Comparison of ENCODE assay signal across 8 mouse cellular contexts in genomic region chr16:32645361-32645914, GRCm38 (mm10). TPM values are rescaled to one million over a fixed set of nuclear protein-coding genes. Genes with fewer than 3 reads are reported as not detected.
DNase-seq lines count a peak whose midpoint lies in the region; ATAC-seq and TF ChIP-seq lines count a peak whose summit lies in the region.

No protein-coding gene starts in this region.

- no peak overlapping the region for H3K9ac ChIP-seq in heart, postnatal 0 days (replicated peaks; ENCODE audit: low read depth, low read length)

- 11% methylated on average over 14 of the region's 14 CpGs for WGBS in heart, postnatal 0 days

- H3K4me3 ChIP-seq in heart, postnatal 0 days (ENCODE audit: low read depth, low read length): peak overlapping the region; percentile 86

- no peaks in the 10 kb centered on the region for H3K27me3 ChIP-seq in heart, postnatal 0 days (ENCODE audit: control insufficient read depth, insufficient read depth, low read length)

- no peak overlapping the region for H3K27ac ChIP-seq in heart, postnatal 0 days (ENCODE audit: low read depth)

- peak; percentile 74 for DNase-seq in adrenal gland, adult 2 months
- DNase-seq in adrenal gland, postnatal 4 days (ENCODE audit: low spot score in 2 of 2): no peak
- DNase-seq in MEL-GATA-1-ER (ENCODE audit: extremely low read depth, low read depth): peak; percentile 78
- DNase-seq in cerebellum, postnatal 14 days: peak; percentile 96 to 97
- peak; percentile 49 for DNase-seq in heart, postnatal 0 days (ENCODE audit: low spot score)
- DNase-seq in kidney, postnatal 4 days: peak; percentile 54 to 67
- peak; percentile 78 to 83 for DNase-seq in spleen, postnatal 10 days (ENCODE audit: low spot score in 2 of 2)

- H3K4me1 ChIP-seq in heart, postnatal 0 days (ENCODE audit: control insufficient read depth, insufficient read depth): peaks cover 12% of the 10 kb centered on the region

- no peaks in the 10 kb centered on the region for H3K36me3 ChIP-seq in heart, postnatal 0 days (replicated peaks; ENCODE audit: control insufficient read depth, insufficient read depth, low read length)

- TF ChIP-seq EP300 in heart, postnatal 0 days (IDR thresholded peaks at IDR 0.05; ENCODE audit: low read depth): no peak

- peak; percentile 21 for TF ChIP-seq CTCF in heart, postnatal 0 days (IDR thresholded peaks at IDR 0.05; ENCODE audit: low read depth)

- peak overlapping the region; percentile 96 for H3K4me2 ChIP-seq in heart, postnatal 0 days (ENCODE audit: low read depth, low read length)

- peak; percentile 21 for ATAC-seq in heart, postnatal 0 days (ENCODE audit: insufficient read depth, low read depth)
- ATAC-seq in megakaryocyte progenitor cell, adult 5-6 weeks (replicated peaks; ENCODE audit: poor library complexity): peak; percentile 79

- H3K9me3 ChIP-seq in heart, postnatal 0 days (replicated peaks; ENCODE audit: control insufficient read depth, low read length): no peaks in the 10 kb centered on the region

RNA-seq across cellular contexts. Expression of gene Tnk2, which starts 1.8 kb away (rescaled TPM):
- total RNA-seq in adrenal gland, adult 2 months (2021): 10 to 100 TPM; 26.5 to 47.4 TPM
- 100 and 110 TPM in 2 replicates for polyA plus RNA-seq in adrenal gland, adult 2 months (2012; rRNA removed)
- 10 to 100 TPM; 75.6 to 77.6 TPM for total RNA-seq in adrenal gland, postnatal 4 days (2021)
- total RNA-seq in heart, postnatal 0 days (2014; rRNA removed; ENCODE audit: low replicate concordance): 9.4 and 14.2 TPM in 2 replicates
- 6.0 and 7.0 TPM in 2 replicates for polyA plus RNA-seq in heart, postnatal 0 days (2015; fragmentation: Nextera tagmentation; extraction: Ambion mirVana)
- 5.9 and 6.9 TPM in 2 replicates for total RNA-seq in megakaryocyte progenitor cell, adult 5-6 weeks (2015)
- 8.0 and 15.5 TPM in 2 replicates for total RNA-seq in megakaryocyte progenitor cell, adult 5-6 weeks (2017)

RNA-seq across cellular contexts. Expression of gene Tfrc, which starts 36.7 kb away (rescaled TPM):
- total RNA-seq in adrenal gland, adult 2 months (2021): 10 to 100 TPM; 25.5 to 62.9 TPM
- 0.99 and 1.2 TPM in 2 replicates for polyA plus RNA-seq in adrenal gland, adult 2 months (2012; rRNA removed)
- total RNA-seq in adrenal gland, postnatal 4 days (2021): 10 to 100 TPM; 57.2 to 75.8 TPM
- total RNA-seq in heart, postnatal 0 days (2014; rRNA removed; ENCODE audit: low replicate concordance): 35.3 and 71.7 TPM in 2 replicates
- polyA plus RNA-seq in heart, postnatal 0 days (2015; fragmentation: Nextera tagmentation; extraction: Ambion mirVana): 46.5 and 57.1 TPM in 2 replicates
- 111 and 138 TPM in 2 replicates for total RNA-seq in megakaryocyte progenitor cell, adult 5-6 weeks (2015)
- total RNA-seq in megakaryocyte progenitor cell, adult 5-6 weeks (2017): 110 and 143 TPM in 2 replicates

Comparison
In these comparisons a context has a peak if more than half of its experiments do, and no peak if none do; other contexts are left out.
1. DNase-seq: peak in adrenal gland, adult 2 months (single experiment), MEL-GATA-1-ER (single experiment), cerebellum, postnatal 14 days (2 of 2), heart, postnatal 0 days (single experiment), kidney, postnatal 4 days (2 of 2) and spleen, postnatal 10 days (2 of 2); none in adrenal gland, postnatal 4 days (0 of 2).